Mouse (Mus musculus) thymus, postnatal 10 days (tissue): ENCODE measurements around the gene Tgfb3.
A peak's percentile ranks its signal among the peaks of the same experiment; 100 is the strongest.

Experiments used
- DNase-seq, 2 experiments: peaks; one replicate each; pipeline ENCODE4 v3.0.0; 2021; ENCODE audit warnings: low spot score in 2 of 2

The Tgfb3 gene

DNA sequence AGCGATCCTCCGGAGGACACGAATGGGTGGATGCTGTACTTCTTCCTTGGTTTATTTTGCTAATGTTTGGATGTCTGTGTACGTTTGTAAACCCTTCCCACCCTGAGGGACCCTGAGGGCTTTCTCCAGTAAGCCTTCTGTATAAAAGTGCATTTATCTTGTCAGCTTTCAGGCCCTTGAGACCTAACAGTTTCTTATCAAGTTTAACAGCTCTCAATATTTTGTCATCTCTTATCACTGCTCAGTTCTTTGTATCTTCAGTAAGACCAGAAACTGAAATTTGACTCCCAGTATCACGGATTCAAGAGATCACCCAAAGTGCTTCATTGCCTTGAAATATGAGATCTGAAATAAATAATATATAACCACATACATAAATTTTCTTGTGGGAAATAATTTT lies 47.9 kb downstream of the Tgfb3 start:
- no peak for DNase-seq

DNA sequence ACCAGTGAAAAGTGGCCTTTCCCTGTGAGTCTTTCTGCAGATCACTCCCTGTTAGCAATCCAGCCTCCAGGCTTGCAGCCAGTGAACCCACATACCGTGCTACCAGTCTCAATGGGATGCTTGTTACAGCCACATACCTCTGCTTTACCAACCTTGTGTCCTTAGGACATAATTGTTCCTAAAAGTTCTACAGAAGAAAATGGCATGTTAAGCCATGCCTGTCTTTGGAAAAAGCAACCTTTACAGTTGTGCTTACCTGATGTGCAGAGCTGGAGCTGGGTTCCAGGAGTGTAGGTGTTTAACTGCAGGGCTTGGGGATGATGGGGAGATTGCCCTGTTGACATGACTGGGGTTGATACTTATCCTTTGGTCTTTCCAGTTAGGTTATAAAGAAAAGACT lies 51.1 kb downstream of the Tgfb3 start:
- no peak for DNase-seq

DNA sequence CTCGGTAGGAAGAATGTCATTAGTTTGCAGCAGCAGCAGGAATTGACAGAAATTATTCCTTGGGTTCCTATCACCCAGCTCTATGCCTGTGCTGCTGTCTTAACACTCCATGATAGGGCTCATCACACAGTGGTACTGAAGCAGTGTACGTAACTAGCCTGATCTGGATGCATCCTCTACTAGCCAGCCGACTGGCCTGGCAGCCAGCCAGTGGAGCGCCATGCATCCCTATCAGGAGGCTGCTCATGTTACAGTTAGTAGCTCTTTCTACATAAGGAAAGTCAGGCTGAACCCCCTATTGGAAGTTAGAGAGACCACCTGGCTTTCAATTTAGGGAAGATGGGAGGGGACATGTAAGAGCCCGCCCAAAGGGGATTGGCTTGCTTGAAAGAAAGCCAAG lies 51.8 kb downstream of the Tgfb3 start:
- DNase-seq: no peak

DNA sequence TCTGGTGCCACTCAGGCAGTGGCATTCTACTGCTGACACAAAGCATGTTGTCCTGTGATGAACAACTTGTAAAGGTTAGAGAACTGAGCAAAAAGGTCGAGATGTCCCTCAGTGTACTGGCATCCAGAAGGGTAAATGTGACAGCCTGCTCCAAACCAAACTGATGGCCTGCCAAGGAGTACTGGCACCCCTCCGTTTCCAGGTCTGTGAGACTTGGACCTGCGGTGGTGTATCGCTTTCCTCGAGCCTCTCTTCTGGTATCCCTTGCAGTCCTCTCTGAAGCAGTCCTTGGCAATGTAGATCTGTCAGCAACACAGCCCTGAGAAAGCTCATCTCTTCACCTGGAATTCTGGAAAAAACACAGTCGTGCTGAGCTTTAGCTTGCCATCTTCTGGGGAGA lies 53.4 kb downstream of the Tgfb3 start:
- no peak for DNase-seq

DNA sequence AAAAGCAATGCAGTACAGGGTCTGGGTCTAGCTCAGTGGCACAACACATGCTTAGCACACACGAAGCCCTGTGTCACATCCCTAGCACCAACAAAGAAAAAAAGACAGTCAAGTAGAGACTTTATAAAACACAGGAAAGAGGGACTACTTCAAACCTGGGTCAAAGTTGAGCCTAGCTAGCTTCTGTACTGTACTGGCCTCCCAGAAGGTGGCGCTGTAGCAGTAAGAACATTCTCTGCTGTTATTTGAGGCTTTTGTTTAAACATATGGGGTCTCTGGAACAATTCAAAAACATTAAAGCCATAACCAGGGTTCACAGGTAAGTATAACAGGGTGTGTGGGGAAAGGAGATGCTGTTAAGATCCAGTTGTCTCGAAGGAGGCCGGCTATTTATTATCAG lies 54.4 kb downstream of the Tgfb3 start:
- peak in 1 of 2 experiments; percentile 35 for DNase-seq

DNA sequence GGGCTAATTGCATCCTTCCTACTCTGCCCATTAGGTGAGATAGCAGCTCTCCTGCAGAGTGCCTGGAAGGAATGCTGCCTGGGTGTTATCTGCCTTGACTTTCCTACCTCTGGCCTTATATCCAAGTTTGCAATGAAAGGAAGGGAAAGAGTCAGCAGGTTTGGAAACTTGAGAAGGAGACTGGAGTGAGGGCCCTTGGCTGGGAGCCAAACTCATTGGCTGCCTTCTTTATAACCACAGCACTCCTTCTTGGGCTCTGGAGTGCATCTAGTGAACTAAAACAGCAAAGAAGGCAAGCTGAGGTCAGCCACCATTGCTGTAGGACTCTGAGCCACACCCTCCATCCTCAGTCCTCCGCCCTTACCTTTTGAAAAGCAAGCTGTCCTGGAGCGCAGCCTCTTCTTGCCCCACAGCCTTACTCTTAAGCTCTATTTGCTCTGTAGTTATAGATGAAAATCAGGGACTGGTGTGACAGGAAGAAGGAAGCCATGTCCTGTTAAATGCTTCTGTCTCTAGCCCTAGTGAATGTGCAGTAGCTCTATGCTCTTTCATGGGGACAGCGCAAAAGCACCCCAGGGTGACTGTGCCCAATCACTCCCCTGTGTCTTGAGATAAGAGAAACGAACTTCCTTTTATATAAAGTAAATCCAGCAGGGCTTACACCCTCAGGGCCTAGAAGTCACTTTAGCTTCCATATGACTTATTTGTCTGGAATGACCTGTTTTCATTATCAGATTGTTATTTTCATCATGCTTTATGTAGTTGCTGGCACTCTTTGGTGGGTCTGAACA lies 55.6 kb downstream of the Tgfb3 start:
- no peak for DNase-seq

DNA sequence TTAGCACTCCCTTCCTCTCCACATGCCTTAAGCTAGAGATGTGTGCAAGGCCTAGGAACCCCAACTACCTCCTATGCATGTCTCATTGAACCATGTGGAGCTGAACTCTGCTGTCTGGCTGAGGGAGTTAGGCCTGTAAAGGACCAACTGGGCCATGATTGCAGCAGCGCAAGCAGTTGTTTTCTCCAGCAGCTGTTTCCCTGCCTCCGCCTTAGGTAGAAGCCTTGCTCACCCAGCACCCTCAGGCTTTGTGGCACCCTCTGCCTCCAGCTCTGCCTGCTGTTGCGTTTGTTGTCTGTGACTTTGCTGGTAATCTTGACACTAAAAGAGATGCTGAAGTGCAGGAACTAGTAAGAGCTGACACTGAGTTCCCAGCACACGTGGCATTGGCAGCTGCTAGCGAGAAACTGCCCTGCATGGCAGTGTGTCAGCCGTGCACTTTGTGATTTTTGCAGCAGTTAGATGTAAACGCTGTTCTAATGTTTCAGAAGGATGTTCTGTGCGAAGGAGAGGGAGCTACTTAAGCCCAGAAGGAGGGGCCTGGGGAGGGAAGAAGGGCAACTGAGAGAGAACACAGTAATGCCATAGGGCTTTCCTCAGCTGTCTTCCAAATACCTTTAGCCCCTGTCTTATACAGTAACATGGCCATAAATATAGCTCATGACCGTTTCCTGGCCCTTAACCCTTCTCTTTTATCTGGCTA lies 56.4 kb downstream of the Tgfb3 start:
- no peak for DNase-seq

DNA sequence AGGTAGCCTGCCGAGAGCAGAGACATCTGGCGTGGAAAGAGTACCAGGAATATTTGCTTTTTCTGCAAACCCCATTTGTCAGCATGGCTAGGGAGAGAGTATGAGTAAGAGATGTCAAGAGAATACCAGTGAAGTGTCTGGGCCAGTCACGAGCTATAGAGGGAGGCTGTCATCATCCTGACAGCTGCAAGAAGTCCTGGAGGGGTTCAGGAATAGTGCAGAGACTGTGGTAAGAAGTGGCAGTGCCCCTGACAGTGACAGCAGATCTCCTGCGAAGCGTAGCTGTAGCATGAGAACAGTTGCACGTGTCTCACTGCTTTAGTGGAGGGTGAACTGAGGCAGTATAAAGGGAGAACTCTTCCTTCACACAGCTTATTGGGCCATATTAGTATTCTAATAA lies 57.3 kb downstream of the Tgfb3 start:
- no peak for DNase-seq

DNA sequence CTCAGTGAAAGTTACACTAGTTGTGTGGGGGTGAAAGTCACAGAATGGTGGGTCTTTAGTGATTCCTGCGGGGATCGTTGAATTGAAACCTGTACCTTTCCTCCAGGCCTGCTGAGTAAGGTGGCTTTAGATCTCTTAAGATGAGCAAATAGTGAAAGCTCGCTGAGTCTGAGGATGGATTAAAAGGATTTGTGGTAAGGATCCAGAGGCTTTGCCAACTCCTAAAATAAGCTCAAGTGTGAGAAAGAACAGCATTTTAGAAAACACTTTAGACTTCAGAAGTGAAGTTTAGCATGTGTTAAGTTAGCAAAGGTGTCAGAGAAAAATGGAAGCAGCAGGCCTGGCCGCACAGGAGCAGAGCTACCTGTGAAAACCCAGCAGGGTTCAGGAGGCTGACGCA lies 61.5 kb downstream of the Tgfb3 start:
- no peak for DNase-seq

DNA sequence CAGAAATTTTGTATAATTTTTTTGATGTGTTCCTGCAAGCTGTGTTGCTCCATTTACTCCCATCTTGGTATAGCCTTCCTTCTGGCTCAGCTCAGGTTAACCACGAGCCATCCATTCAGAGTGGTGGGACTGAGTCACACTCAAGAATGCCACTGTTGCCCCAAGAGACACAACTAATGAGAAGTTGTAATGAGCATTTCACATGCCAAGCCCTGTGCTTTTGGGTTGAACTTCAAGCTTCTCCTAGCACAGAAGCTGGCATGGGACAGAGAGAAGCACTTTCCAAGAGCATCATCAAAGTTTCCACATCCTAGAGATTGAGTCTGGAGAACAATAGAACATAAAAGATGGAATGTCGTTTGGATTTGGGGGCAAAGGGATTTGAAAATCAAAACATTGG lies 63.7 kb downstream of the Tgfb3 start:
- no peak for DNase-seq

DNA sequence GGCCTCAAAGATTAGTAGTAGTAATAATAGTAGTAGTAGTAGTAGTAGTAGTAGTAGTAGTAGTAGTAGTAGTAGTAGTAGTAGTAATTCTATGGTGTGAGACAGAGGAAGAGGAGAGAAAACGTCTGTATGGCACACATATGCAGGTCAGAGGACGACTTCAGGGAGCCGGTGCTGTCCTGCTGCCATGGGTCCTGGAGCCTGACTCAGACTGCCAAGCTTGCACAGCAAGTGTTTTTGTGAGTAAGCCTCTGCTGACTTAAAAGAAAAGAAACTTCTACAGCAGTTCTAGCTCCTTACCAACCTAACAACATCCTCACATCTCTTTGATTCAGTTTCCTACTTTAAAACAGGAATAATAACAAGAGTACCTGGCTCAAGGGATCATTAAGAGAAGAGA lies 64.2 kb downstream of the Tgfb3 start:
- no peak for DNase-seq

DNA sequence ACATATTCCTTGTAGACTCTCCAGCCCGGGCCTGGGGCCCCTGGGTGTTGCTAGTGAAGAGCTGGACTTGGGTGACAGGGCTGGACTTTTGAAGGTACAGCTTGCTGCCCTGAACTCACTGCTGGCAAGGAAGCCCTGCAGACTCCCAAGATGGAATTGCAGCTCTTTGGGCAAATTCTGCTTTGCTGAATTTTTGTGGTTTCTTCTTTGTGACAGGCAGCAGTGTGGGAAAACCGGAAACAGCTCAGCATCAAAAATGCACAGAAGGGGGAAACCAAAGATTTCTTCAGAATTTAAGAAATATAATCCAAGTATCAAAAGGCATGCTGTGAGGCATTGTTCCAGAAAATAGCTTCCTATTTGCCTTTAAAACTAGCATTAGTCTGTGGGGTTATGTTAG lies 64.7 kb downstream of the Tgfb3 start:
- DNase-seq: no peak

DNA sequence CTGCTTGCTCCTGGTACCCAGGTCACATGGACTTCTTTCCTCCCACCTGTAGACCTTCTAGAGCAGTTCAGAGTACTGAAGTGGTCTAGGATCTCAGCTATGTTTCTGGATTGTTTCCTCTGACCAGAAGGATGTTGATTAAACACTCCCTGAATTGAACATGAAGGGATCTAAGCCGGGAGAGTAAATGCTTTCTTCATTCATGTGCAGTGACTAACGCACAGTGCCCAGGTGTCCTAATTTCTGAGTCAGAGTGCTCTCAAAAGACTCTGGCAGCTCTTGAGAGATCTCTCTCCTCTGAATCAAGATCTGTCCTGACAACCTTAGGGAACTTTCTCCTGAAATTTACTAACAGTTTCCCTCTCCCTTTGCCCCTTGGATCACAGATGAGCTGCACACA lies 66.6 kb downstream of the Tgfb3 start:
- DNase-seq: no peak

DNA sequence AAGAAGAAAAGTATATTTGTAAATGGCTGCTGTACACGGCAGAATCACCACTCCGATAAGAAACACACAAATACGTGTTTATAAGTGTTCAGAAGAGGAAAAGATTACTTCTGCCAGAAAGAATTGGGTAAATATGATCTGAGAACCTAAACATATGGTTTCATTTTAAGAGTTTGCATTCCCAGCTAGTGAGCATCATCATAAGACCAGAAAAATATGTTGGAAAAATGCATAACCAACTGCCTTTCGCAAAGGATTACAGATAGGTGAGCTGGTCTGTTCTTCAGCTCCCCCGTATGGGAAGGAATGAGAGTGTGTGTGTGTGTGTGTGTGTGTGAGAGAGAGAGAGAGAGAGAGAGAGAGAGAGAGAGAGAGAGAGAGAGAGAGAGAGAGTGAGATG lies 68.2 kb downstream of the Tgfb3 start:
- no peak for DNase-seq

DNA sequence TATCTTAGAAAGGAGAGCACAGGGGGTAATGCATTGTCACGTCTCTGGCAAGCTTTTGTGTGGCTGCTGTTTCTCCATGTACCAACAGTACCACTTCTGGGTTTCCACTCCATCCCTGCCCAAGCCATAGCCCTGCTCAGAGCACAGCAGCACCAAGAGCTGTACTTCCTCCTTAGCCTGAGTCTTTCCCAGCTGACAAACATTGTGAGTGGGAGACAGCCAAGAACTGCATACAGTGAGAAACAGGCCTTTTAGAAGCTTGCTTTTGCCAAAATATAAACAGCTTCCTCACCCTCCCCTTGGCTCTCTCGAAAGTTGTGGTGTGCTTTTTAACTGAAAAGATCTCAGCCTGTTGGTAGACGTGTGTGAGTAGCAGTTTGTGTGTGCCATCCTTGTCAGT lies 71.5 kb downstream of the Tgfb3 start:
- no peak for DNase-seq
